Mouse (Mus musculus) adipocyte (in vitro differentiated cells): ENCODE results near the gene Fbxl19.

Experiments used
- DNase-seq: peaks from one replicate; pipeline ENCODE4 v3.0.0-alpha.2; 2016; ENCODE audit warnings: low spot score

Gene Fbxl19

DNA sequence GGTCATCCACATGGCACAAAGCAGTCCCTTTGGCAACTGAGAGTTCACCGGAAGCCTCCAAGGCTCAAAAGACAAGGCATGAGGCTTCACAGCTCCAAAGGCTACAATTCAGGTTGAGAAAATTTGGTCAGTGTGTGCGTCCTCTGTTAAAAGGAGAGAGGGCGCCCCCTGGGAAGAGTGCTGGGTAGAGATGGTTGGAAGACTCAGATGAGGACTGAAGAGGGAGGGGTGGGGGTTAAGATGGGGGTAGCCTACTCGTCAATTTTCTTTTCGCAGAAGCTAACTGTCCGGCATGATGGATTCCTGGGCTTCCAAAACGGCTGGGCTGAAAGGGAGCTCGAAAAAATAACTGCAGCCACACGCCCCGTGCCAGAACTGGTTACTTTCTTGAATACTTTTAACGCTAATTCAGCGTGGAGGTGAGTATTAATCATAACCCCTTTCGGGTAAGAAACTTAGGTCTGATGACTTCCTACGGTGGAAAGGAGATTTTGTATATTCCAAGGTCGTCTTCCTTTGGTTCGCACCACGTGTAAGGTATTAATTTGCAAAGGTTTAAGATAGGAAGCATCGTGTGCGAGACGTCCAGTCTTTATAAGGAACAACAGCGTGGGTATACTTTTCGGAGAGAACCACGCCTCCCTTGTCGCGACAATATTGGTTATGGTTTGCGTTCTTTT is at the start of gene Fbxl19:
TSS of gene Fbxl19 (plus strand) at position 178 of the 680 bp plus-strand sequence.
- DNase-seq: peak; percentile 75

DNA sequence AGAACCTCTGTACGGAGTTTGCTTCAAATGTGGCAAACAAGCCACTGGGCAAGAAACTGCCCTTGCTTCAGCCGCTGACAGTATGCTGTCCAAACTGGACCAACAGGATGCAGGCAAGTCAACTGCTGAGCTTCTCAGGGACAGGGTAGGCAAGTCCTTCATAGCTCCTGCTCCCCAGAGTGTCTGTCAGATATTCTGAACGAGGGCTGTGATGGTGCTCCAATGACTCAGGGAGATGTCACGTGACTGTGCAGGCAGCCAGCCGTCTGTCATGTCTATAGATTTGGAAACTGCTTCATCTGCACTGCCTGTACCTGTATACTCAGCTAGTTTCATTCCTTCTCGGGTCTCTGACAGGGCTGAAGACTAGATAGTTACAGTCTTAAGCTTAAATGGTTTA is 45.4 kb upstream of the Fbxl19 start:
- no peak for DNase-seq

GRCm38 (mm10) chr7:127700712-127701331 is 43.5 kb upstream of the Fbxl19 start:
- no peak for DNase-seq

- no peak for DNase-seq
Measured at GRCm38 (mm10) chr7:127703561-127704178, 40.7 kb upstream of the Fbxl19 start.

GRCm38 (mm10) chr7:127704598-127704997 is 39.7 kb upstream of the Fbxl19 start:
- no peak for DNase-seq

- DNase-seq: no peak
Measured at GRCm38 (mm10) chr7:127705706-127706105, 38.6 kb upstream of the Fbxl19 start.

DNA sequence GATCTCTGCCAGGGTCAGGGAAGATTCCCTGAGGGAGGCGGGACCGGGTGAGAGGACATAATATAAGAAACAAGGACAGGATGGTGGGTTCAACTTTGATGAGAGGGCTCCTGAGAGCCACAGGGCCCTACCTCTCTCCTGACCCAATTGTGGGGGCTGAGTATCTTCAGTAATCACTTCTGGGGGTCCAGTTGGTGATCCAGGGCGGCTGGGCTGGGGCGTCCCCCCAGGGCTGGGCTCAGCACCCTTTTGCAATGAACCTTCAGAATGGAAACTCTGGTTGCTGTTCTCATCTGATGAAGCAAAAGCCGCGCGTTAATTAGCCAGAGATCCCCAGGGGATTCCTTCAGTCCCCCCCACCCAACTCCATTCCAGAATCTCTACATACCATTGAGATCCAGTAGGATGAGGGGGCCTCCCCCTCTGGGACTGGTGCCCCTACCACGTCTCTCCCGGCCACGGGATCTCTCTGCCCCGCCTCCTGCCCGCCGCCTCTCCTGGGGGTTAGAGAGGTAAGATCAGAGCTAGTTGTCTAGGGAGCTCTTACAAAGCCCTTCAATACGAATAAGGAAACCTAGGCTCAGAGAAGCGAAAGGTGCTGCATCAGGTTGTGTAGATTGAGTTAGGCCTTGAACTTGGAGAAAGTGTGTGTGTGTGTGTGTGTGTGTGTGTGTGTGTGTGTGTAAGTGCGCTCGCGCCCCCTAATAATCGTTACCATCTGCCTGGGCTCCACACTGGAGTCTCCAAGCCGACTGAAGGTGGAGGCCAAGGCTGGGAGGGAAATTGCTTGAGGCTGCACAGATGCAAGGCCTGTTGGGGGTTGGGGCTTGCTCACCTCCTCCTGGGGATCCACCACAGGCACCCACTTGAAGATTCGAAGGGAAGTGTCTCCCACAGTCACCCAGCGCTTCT is 37.0 kb upstream of the Fbxl19 start:
- DNase-seq: no peak

DNA sequence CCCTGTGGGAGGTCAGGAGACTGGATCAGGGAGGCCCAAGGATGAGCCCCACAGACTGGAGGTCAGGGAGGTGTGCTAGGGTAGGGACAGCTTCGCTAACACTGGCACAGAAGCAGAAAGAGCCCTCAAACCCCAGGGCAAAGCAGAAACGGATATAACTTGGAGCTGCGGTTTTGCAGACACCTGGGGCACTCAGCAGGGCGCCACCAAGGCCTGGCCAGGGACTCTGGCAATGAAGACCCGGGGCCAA is 36.5 kb upstream of the Fbxl19 start:
- DNase-seq: no peak

DNA sequence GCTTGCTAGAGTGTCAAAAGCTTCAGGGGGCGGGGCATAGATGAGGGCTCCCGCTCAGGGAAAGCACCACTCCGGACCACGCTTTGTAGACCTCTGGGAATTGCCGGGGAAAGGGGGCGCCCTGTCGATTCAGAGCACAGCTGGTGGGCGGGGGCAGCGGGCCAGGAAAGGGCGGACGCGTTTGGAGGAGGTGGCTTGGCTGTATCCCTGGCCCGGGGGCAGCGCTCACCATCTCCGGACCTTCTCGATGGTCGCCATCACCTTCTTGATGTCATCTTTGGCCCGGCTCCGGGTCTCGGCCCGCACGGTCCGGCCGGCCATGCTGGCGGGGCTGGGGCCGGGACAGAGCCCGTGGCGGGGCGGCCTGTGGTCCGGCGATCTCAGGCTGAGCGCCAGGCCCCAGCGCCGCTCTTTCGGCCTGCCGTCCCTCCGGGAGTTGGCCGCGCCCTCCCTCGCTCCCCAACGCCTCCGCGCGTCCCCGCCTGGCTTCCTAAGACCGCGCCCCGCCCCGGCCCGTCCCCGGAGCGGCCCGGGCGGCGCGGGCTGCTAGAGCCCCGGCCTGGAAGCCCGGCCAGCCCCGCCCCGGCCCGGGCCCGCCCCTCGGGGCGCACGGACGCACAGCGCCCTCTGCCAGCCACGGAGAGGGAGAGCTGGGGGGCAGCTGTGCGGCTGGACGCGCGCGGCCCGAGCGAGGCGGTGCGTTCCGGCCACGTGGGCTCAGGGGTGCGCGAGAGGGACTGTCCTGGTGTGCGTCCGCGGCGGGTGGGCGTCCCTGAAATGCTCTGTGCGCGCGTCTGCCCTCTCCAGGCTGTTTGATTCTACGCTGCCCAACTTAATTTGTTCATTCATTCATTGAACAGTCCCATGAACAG is 35.9 kb upstream of the Fbxl19 start, which contains the start of gene Bcl7c:
TSS of gene Bcl7c (minus strand) at position 727 of the 872 bp plus-strand sequence.
- DNase-seq: peak; percentile 72

DNA sequence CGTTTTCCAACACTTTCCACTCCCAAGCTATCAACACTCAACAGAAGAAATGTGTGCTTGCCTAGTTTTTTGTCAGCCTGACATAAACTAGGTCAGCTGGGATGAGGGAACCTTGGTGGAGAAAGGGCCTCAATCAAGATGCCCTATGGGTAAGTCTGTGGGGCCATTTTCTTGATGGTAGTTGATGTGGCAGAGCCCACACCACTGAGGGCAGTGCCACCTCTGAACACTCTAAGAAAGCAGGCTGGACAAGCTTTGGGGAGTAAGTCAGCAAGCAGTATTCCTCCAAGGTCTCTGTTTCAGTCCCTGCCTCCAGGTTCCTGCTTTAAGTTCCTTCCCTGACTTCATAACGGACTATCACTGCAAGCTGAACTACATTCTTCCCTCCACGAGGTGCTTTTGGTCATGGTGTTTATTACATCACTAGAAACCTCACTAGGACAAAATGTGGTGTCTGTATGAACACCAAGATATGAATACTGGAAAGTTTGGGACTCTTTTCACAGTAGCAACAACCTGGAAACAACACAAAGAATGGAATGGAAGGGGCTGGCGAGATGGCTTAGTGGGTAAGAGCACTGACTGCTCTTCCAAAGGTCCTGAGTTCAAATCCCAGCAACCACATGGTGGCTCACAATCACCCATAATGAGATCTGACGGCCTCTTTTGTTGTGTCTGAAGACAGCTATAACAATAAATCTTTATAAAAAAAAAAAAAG is 34.9 kb upstream of the Fbxl19 start:
- no peak for DNase-seq

GRCm38 (mm10) chr7:127711031-127711430 is 33.3 kb upstream of the Fbxl19 start:
- DNase-seq: no peak

GRCm38 (mm10) chr7:127711456-127711855 is 32.9 kb upstream of the Fbxl19 start:
- peak; percentile 30 for DNase-seq

DNA sequence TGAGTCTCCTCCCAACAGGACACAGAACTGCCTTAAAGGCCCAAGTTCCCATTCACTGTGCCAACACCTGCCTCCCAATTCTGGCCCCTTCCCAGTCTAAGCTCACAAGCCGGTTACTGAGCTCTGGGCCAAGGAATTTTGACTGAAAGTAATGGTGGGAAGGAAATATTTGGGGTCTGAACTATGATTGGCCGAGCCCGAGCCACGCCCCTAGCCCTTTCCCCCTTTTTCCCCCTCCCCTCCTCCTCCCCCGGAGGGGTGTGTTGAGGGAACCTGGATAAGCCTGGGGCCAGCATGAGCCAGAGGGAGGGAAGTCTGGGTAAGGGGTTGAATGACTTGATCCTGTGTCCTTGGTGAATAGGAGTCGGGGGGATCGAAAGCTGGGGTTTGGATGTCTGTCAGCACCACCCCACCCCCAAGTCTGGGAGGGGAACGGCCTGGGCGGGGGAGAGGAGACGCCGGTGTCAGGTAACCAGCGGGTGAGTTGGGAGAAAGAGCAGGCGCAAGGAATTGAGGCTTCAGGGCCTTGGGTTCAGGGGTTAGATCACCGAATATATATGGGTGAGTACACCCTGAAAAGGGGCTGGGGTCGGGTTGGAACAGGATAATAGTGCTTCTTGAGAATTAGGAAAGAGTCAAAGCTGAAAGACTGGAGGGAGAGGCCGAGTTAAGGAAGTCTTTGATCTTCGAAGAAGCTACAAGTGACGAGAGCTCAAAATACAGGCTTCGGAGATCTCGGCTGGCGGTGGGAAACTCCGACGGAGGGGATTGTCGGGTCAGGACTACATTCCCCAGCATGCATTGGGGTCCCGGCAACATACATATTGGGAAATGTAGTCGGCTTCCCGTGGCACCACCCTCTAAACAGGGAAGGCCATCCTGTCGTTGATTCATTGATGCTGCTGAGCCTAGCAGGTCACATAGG is 31.6 kb upstream of the Fbxl19 start, which contains the start of gene Ctf1:
TSS of gene Ctf1 (plus strand) at position 276 of the 925 bp plus-strand sequence.
- DNase-seq: peak; percentile 64

DNA sequence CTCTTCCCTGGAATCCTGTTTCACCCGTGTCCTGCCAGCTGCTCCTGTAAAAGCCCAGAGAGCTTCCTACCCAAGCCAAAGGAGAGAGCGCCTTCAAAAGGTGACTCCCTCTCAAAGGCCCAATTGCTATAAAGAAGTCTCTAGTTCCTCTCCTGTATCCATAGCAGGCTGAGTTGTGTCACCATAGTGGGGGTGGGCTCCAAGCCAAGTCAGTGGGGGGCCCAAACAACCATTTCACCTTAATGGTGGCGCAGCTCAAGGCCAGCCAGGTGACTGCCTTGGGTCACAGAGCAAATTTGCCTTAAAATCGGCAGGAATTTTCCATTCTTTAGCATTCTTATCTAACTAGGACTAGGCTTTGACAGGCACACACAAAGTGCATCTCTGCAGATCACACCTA is 29.5 kb upstream of the Fbxl19 start:
- no peak for DNase-seq

- no peak for DNase-seq
Measured at GRCm38 (mm10) chr7:127716992-127717391, 27.4 kb upstream of the Fbxl19 start.

- DNase-seq: no peak
Measured at GRCm38 (mm10) chr7:127718339-127718738, 26.0 kb upstream of the Fbxl19 start.

- no peak for DNase-seq
Measured at GRCm38 (mm10) chr7:127719258-127719657, 25.1 kb upstream of the Fbxl19 start.

DNA sequence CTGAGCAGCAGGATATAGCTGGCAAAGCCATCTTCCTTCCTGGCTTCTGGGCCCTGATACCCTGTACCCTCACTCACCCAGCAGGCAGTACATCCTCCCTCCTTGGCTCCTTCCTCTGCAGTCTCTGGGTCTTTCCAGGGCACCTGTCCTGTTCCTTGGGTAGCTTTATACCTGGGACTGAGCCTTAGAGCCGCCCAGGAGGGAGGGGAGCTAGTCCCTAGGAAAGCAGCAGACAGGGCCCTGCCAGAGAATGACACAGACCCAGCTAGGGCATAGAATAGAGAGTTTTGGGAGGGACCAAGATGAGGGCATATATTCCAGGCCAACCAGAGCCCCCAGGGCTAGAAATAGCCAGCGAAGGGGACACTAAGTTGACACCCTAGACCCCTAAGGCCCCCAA is 18.9 kb upstream of the Fbxl19 start:
- DNase-seq: no peak

DNA sequence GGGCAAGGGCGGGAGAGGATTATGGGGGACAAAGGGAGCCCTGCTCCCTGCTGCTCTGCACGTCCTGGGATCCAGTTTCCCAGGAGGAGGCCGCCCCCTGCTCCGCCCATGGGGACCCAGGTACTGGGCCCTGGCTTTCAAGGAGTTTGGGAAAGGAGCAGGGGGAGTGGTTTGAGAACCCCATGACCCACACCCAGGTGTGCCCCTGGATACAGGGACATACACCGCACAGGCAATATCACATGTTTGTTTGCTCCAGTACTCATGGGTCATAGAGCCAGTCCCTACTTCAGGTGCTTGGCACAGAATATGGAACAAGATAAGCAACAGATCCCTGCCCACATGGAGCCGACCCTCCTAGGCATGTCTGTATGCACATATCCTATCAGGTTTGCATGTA is 18.4 kb upstream of the Fbxl19 start:
- no peak for DNase-seq

DNA sequence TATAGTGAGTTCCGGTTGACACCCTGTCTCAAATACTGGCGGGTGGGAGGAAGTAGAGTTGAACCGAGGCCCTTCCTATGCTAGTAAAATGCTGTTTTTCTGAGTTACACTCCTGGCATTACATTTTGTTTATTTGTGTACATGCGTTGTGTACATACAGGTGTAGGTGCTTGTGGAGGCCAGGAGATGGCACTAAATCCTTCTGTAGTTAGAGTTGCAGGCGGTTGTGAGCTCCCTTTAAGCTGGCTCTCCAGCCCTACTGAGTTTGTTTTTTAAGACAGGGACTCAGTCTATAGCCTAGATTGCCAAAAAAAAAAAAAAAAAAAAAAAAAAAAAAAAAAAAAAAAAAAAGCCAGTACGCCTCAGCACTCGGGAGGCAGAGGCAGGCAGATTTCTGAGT is 16.4 kb upstream of the Fbxl19 start:
- DNase-seq: no peak
